Mouse (Mus musculus): ENCODE data around the gene Pxk. TPM values are rescaled to one million over a fixed set of nuclear protein-coding genes. Genes with fewer than 3 reads are reported as not detected.

The Pxk gene
- polyA plus RNA-seq, 1 experiment from 2014 or later = 36.7 TPM

GRCm38 (mm10) chr14:8134234-8134633, 36.2 kb downstream of the Pxk start:
- Histone ChIP-seq H3K4me2 (replicated peaks; ENCODE audit: low read depth, low read length) (no peak overlapping the region), H3K27me3 (ENCODE audit: insufficient read depth, low read length) (no peaks in the 10 kb centered on the region), H3K9me3 (ENCODE audit: low read length) (no peaks in the 10 kb centered on the region), H3K9ac (replicated peaks; ENCODE audit: low read length) (no peak overlapping the region), H3K27ac (ENCODE audit: low read length) (no peak overlapping the region), H3K36me3 (ENCODE audit: insufficient read depth, low read length) (peaks cover 6% of the 10 kb centered on the region; the same call in 1 of the 2 replicates), H3K4me1 (ENCODE audit: insufficient read depth, low read length) (no peaks in the 10 kb centered on the region), H3K4me3 (ENCODE audit: low read length) (no peak overlapping the region)
- ATAC-seq (ENCODE audit: low FRiP score, low TSS enrichment) = no peak
- 72% methylated on average over 2 of the region's 2 CpGs for whole genome bisulfite sequencing

- H3K27me3 ChIP-seq (ENCODE audit: insufficient read depth, low read length) = no peaks in the 10 kb centered on the region
- H3K27ac ChIP-seq (ENCODE audit: low read length) = no peak overlapping the region
These were observed 37.1 kb downstream of the Pxk start for GRCm38 (mm10) chr14:8135130-8135529.

GRCm38 (mm10) chr14:8139724-8140710, 42.0 kb downstream of the Pxk start:
- Histone ChIP-seq H3K9me3 (ENCODE audit: low read length) (no peaks in the 10 kb centered on the region), H3K4me3 (ENCODE audit: low read length) (no peak overlapping the region), H3K4me2 (replicated peaks; ENCODE audit: low read depth, low read length) (no peak overlapping the region), H3K27me3 (ENCODE audit: insufficient read depth, low read length) (no peaks in the 10 kb centered on the region), H3K4me1 (ENCODE audit: insufficient read depth, low read length) (no peaks in the 10 kb centered on the region), H3K9ac (replicated peaks; ENCODE audit: low read length) (no peak overlapping the region), H3K27ac (ENCODE audit: low read length) (no peak overlapping the region), H3K36me3 (ENCODE audit: insufficient read depth, low read length) (peaks cover 13% of the 10 kb centered on the region; the same call in 1 of the 2 replicates)
- 61% methylated on average over 23 of the region's 23 CpGs for WGBS
- no peak for ATAC-seq (ENCODE audit: low FRiP score, low TSS enrichment)

More at GRCm38 (mm10) chr14:8135130-8135529, 37.1 kb downstream of the Pxk start:
- 0 out of 2 replicates have a peak, but pooled peaks have one; percentile 49 for ATAC-seq (ENCODE audit: low FRiP score, low TSS enrichment)
- H3K4me1 ChIP-seq (ENCODE audit: insufficient read depth, low read length) = no peaks in the 10 kb centered on the region
- no peak overlapping the region for H3K4me2 ChIP-seq (replicated peaks; ENCODE audit: low read depth, low read length)
- H3K9me3 ChIP-seq (ENCODE audit: low read length) = no peaks in the 10 kb centered on the region
- WGBS = 81% methylated on average over 3 of the region's 3 CpGs
- H3K9ac ChIP-seq (replicated peaks; ENCODE audit: low read length) = no peak overlapping the region
- peaks cover 6% of the 10 kb centered on the region; the same call in 1 of the 2 replicates for H3K36me3 ChIP-seq (ENCODE audit: insufficient read depth, low read length)
- H3K4me3 ChIP-seq (ENCODE audit: low read length) = no peak overlapping the region

GRCm38 (mm10) chr14:8141131-8141530, 43.1 kb downstream of the Pxk start:
- 78% methylated on average over 2 of the region's 2 CpGs for WGBS
- H3K4me2 ChIP-seq (replicated peaks; ENCODE audit: low read depth, low read length) = no peak overlapping the region
- H3K4me1 ChIP-seq (ENCODE audit: insufficient read depth, low read length) = no peaks in the 10 kb centered on the region
- H3K36me3 ChIP-seq (ENCODE audit: insufficient read depth, low read length) = peaks cover 15% of the 10 kb centered on the region; the same call in 1 of the 2 replicates
- H3K9me3 ChIP-seq (ENCODE audit: low read length) = no peaks in the 10 kb centered on the region
- no peak for ATAC-seq (ENCODE audit: low FRiP score, low TSS enrichment)
- H3K4me3 ChIP-seq (ENCODE audit: low read length) = no peak overlapping the region
- no peak overlapping the region for H3K9ac ChIP-seq (replicated peaks; ENCODE audit: low read length)
- H3K27me3 ChIP-seq (ENCODE audit: insufficient read depth, low read length) = no peaks in the 10 kb centered on the region
- no peak overlapping the region for H3K27ac ChIP-seq (ENCODE audit: low read length)

- H3K4me1 ChIP-seq (ENCODE audit: insufficient read depth, low read length) = no peaks in the 10 kb centered on the region
- H3K27me3 ChIP-seq (ENCODE audit: insufficient read depth, low read length) = no peaks in the 10 kb centered on the region
- peaks cover 15% of the 10 kb centered on the region; the same call in 1 of the 2 replicates for H3K36me3 ChIP-seq (ENCODE audit: insufficient read depth, low read length)
- no peak overlapping the region for H3K9ac ChIP-seq (replicated peaks; ENCODE audit: low read length)
- no peak for ATAC-seq (ENCODE audit: low FRiP score, low TSS enrichment)
- H3K27ac ChIP-seq (ENCODE audit: low read length) = no peak overlapping the region
- 90% methylated on average over 13 of the region's 13 CpGs for WGBS
- H3K4me3 ChIP-seq (ENCODE audit: low read length) = no peak overlapping the region
- no peak overlapping the region for H3K4me2 ChIP-seq (replicated peaks; ENCODE audit: low read depth, low read length)
- H3K9me3 ChIP-seq (ENCODE audit: low read length) = no peaks in the 10 kb centered on the region
These were observed 47.9 kb downstream of the Pxk start for GRCm38 (mm10) chr14:8145594-8146558.

- Histone ChIP-seq H3K27me3 (ENCODE audit: insufficient read depth, low read length) (no peaks in the 10 kb centered on the region), H3K4me2 (replicated peaks; ENCODE audit: low read depth, low read length) (no peak overlapping the region), H3K9me3 (ENCODE audit: low read length) (no peaks in the 10 kb centered on the region), H3K27ac (ENCODE audit: low read length) (no peak overlapping the region), H3K4me1 (ENCODE audit: insufficient read depth, low read length) (no peaks in the 10 kb centered on the region), H3K36me3 (ENCODE audit: insufficient read depth, low read length) (peaks cover 17% of the 10 kb centered on the region; the same call in 1 of the 2 replicates), H3K9ac (replicated peaks; ENCODE audit: low read length) (no peak overlapping the region), H3K4me3 (ENCODE audit: low read length) (no peak overlapping the region)
- ATAC-seq (ENCODE audit: low FRiP score, low TSS enrichment) = no peak
- WGBS = 85% methylated on average over 10 of the region's 11 CpGs
These were observed 48.7 kb downstream of the Pxk start for GRCm38 (mm10) chr14:8146611-8147223.

- Histone ChIP-seq H3K27ac (ENCODE audit: low read length) (no peak overlapping the region), H3K4me1 (ENCODE audit: insufficient read depth, low read length) (no peaks in the 10 kb centered on the region), H3K4me3 (ENCODE audit: low read length) (no peak overlapping the region), H3K27me3 (ENCODE audit: insufficient read depth, low read length) (no peaks in the 10 kb centered on the region), H3K9ac (replicated peaks; ENCODE audit: low read length) (no peak overlapping the region), H3K4me2 (replicated peaks; ENCODE audit: low read depth, low read length) (no peak overlapping the region), H3K36me3 (ENCODE audit: insufficient read depth, low read length) (peaks cover 19% of the 10 kb centered on the region; the same call in 1 of the 2 replicates), H3K9me3 (ENCODE audit: low read length) (no peaks in the 10 kb centered on the region)
- ATAC-seq (ENCODE audit: low FRiP score, low TSS enrichment) = no peak
- 77% methylated on average over 8 of the region's 8 CpGs for WGBS
These were observed 50.8 kb downstream of the Pxk start for GRCm38 (mm10) chr14:8148842-8149241.

GRCm38 (mm10) chr14:8151757-8152156, 53.7 kb downstream of the Pxk start:
- WGBS = 97% methylated on average over 5 of the region's 5 CpGs
- H3K9me3 ChIP-seq (ENCODE audit: low read length) = no peaks in the 10 kb centered on the region
- no peak overlapping the region for H3K27ac ChIP-seq (ENCODE audit: low read length)
- peaks cover 13% of the 10 kb centered on the region; the same call in 1 of the 2 replicates for H3K36me3 ChIP-seq (ENCODE audit: insufficient read depth, low read length)
- H3K4me3 ChIP-seq (ENCODE audit: low read length) = no peak overlapping the region
- H3K4me1 ChIP-seq (ENCODE audit: insufficient read depth, low read length) = no peaks in the 10 kb centered on the region
- H3K4me2 ChIP-seq (replicated peaks; ENCODE audit: low read depth, low read length) = no peak overlapping the region
- no peak for ATAC-seq (ENCODE audit: low FRiP score, low TSS enrichment)
- H3K27me3 ChIP-seq (ENCODE audit: insufficient read depth, low read length) = no peaks in the 10 kb centered on the region
- H3K9ac ChIP-seq (replicated peaks; ENCODE audit: low read length) = no peak overlapping the region

GRCm38 (mm10) chr14:8154072-8154471, 56.1 kb downstream of the Pxk start:
- no peaks in the 10 kb centered on the region for H3K9me3 ChIP-seq (ENCODE audit: low read length)
- ATAC-seq (ENCODE audit: low FRiP score, low TSS enrichment) = no peak

More at GRCm38 (mm10) chr14:8154072-8154471, 56.1 kb downstream of the Pxk start:
- H3K36me3 ChIP-seq (ENCODE audit: insufficient read depth, low read length) = peaks cover 13% of the 10 kb centered on the region; the same call in 1 of the 2 replicates
- H3K4me2 ChIP-seq (replicated peaks; ENCODE audit: low read depth, low read length) = no peak overlapping the region
- H3K27ac ChIP-seq (ENCODE audit: low read length) = no peak overlapping the region
- 84% methylated on average over 3 of the region's 3 CpGs for WGBS
- H3K27me3 ChIP-seq (ENCODE audit: insufficient read depth, low read length) = no peaks in the 10 kb centered on the region
- no peak overlapping the region for H3K4me3 ChIP-seq (ENCODE audit: low read length)
- H3K9ac ChIP-seq (replicated peaks; ENCODE audit: low read length) = no peak overlapping the region
- H3K4me1 ChIP-seq (ENCODE audit: insufficient read depth, low read length) = no peaks in the 10 kb centered on the region
